Mouse (Mus musculus) lung, embryonic 16.5 days (tissue): Measurements from ENCODE around the gene Lrba. TPM values are rescaled to one million over a fixed set of nuclear protein-coding genes. Genes with fewer than 3 reads are reported as not detected.

Experiments used
- ATAC-seq: fragments of 200-750 bp; cut with Nextera tagmentation; 2 replicates; pipeline ENCODE4 v1.8.0; 2017; ENCODE audit warnings: low read depth, mild to moderate bottlenecking, moderate library complexity
- H3K27ac ChIP-seq: fragments of 300-500 bp; sonication (generic); 2 replicates; pipeline ENCODE4 v1.5.1; 2014; ENCODE audit warnings: mild to moderate bottlenecking, control low read depth, low read length
- H3K27me3 ChIP-seq: fragments of 300-500 bp; sonication (generic); 2 replicates; pipeline ENCODE4 v1.6.1; 2014; ENCODE audit warnings: low read depth, low read length, mixed read lengths; ENCODE audit not compliant: control insufficient read depth, insufficient read depth
- H3K36me3 ChIP-seq: fragments of 300-500 bp; sonication (generic); 2 replicates; pipeline ENCODE4 v1.6.1; 2014; ENCODE audit warnings: low read length; ENCODE audit not compliant: control insufficient read depth, insufficient read depth
- H3K4me1 ChIP-seq: fragments of 300-500 bp; sonication (generic); replicated peaks from 2 replicates; pipeline ENCODE4 v1.6.1; 2014; ENCODE audit warnings: low read length, mixed read lengths; ENCODE audit not compliant: control insufficient read depth, insufficient read depth
- H3K4me2 ChIP-seq: fragments of 300-500 bp; sonication (generic); 2 replicates; pipeline ENCODE4 v1.6.1; 2014; ENCODE audit warnings: low read depth, low read length, control low read depth
- H3K4me3 ChIP-seq: fragments of 300-500 bp; sonication (generic); 2 replicates; pipeline ENCODE4 v1.5.1; 2014; ENCODE audit warnings: mild to moderate bottlenecking, low read length, control low read depth
- H3K9ac ChIP-seq: fragments of 300-500 bp; sonication (generic); 2 replicates; pipeline ENCODE4 v1.6.1; 2014; ENCODE audit warnings: low read length, control low read depth
- H3K9me3 ChIP-seq: fragments of 300-500 bp; sonication (generic); 2 replicates; pipeline ENCODE4 v1.6.1; 2016; ENCODE audit warnings: low read length; ENCODE audit not compliant: control insufficient read depth
- WGBS: fragments of 180-500 bp; shearing (Covaris S2); extraction: QIAGEN DNeasy Blood & Tissue Kit; methylation state at CpG from one replicate; pipeline ENCODE4 v1.1.7; 2014; 5-methylcytosine and 5-hydroxymethylcytosine counted together
- polyA plus RNA-seq: library from polyadenylated mRNA; unstranded; fragments of >200 nt; fragmentation: Nextera tagmentation; extraction: Ambion mirVana; gene quantifications from 2 replicates; pipeline ENCODE4 v1.2.1, GENCODE M21; 2015

Gene Lrba
- polyA plus RNA-seq, 1 experiment from 2014 or later, result 3.4 TPM

- no peak overlapping the region for H3K4me2 ChIP-seq
- H3K27me3 ChIP-seq, result no peaks in the 10 kb centered on the region
- H3K4me1 ChIP-seq, result peaks cover 28% of the 10 kb centered on the region
- peak overlapping the region; percentile 40 for H3K27ac ChIP-seq
- H3K36me3 ChIP-seq, result no peaks in the 10 kb centered on the region
- 53% methylated on average over 4 of the region's 4 CpGs for WGBS
- H3K4me3 ChIP-seq, result no peak overlapping the region
- H3K9me3 ChIP-seq, result no peaks in the 10 kb centered on the region
- no peak overlapping the region for H3K9ac ChIP-seq
- no peak for ATAC-seq
Measured at GRCm38 (mm10) chr3:86793264-86793663, 568.8 kb downstream of the Lrba start.

- 30% methylated on average over 1 of the region's 1 CpGs for WGBS
- peak; percentile 84 for ATAC-seq
- peak overlapping the region; percentile 40 for H3K27ac ChIP-seq
- no peaks in the 10 kb centered on the region for H3K9me3 ChIP-seq
- H3K36me3 ChIP-seq, result no peaks in the 10 kb centered on the region
- H3K4me3 ChIP-seq, result no peak overlapping the region
- no peaks in the 10 kb centered on the region for H3K27me3 ChIP-seq
- no peak overlapping the region for H3K4me2 ChIP-seq
- no peak overlapping the region for H3K9ac ChIP-seq
- peaks cover 25% of the 10 kb centered on the region for H3K4me1 ChIP-seq
Measured at GRCm38 (mm10) chr3:86793720-86794191, 569.3 kb downstream of the Lrba start.

GRCm38 (mm10) chr3:86796716-86797115 is 572.2 kb downstream of the Lrba start:
- no peak overlapping the region for H3K27ac ChIP-seq
- 38% methylated on average over 6 of the region's 6 CpGs for WGBS
- no peaks in the 10 kb centered on the region for H3K27me3 ChIP-seq
- H3K4me1 ChIP-seq, result peaks cover 8% of the 10 kb centered on the region
- H3K4me3 ChIP-seq, result no peak overlapping the region
- no peak overlapping the region for H3K4me2 ChIP-seq
- H3K9ac ChIP-seq, result no peak overlapping the region
- no peak for ATAC-seq
- no peaks in the 10 kb centered on the region for H3K9me3 ChIP-seq
- no peaks in the 10 kb centered on the region for H3K36me3 ChIP-seq

DNA sequence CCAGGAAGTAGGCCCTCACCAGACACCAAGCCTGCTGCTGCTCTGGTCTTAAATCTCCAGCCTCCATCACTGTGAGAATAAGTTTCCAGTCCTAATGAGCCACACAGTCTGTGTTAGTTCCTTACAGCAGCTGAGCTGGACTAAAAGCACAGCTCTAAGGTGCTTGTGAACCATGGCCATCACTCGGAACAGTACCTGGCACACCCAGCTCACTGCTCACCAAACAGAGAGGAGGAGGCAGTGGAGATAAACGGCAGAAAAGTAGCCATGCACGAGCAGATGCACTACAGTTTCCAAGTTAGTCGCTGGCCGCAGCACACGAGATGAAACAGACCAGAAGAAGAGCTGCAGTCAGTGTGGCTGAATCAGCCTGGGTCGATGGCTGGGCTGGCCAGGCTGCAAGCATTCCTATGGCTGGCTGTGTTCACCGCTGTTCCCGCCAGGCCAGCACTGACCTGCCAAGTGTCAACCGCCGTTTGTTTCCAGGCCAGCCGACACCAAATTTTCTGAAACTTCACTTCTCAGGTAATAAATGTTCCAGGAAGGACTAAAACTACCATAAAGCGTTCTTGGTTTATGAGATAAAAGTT is 573.5 kb downstream of the Lrba start:
- Histone ChIP-seq H3K36me3 (no peaks in the 10 kb centered on the region), H3K4me1 (peaks cover 8% of the 10 kb centered on the region), H3K4me2 (no peak overlapping the region), H3K9ac (no peak overlapping the region), H3K9me3 (no peaks in the 10 kb centered on the region), H3K27ac (no peak overlapping the region), H3K27me3 (no peaks in the 10 kb centered on the region), H3K4me3 (no peak overlapping the region)
- no peak for ATAC-seq
- 72% methylated on average over 13 of the region's 13 CpGs for WGBS

GRCm38 (mm10) chr3:86799041-86799440 is 574.6 kb downstream of the Lrba start:
- no peak overlapping the region for H3K27ac ChIP-seq
- H3K4me2 ChIP-seq, result no peak overlapping the region
- no peak overlapping the region for H3K9ac ChIP-seq
- no peaks in the 10 kb centered on the region for H3K36me3 ChIP-seq
- no peak for ATAC-seq
- peaks cover under 1% of the 10 kb centered on the region; the same call in 1 of the 2 replicates for H3K4me1 ChIP-seq
- H3K9me3 ChIP-seq, result no peaks in the 10 kb centered on the region
- WGBS, result 80% methylated on average over 9 of the region's 9 CpGs
- H3K27me3 ChIP-seq, result no peaks in the 10 kb centered on the region
- H3K4me3 ChIP-seq, result no peak overlapping the region

DNA sequence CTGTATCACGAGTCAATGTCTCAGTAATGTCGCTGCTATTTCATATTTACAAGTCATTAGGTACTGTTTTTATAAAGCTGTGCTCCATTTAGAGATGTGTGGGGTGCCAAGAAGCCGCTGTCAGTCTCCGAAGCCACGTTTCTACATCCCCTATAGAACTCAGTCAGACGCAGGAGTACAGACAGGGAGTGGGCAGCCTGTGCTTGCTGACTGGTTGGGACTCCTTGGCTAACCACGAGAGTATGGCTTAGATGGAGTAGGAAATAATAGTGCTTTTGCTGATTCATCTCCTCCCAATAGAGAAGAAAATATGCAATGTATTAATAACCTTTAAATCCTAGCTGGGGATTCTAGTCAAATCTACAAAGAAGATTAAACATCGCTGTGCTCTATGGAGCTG is 576.4 kb downstream of the Lrba start:
- WGBS, result 72% methylated on average over 8 of the region's 8 CpGs
- H3K4me2 ChIP-seq, result no peak overlapping the region
- H3K27me3 ChIP-seq, result no peaks in the 10 kb centered on the region
- no peak overlapping the region for H3K27ac ChIP-seq
- H3K4me3 ChIP-seq, result no peak overlapping the region
- H3K4me1 ChIP-seq, result no peaks in the 10 kb centered on the region
- no peaks in the 10 kb centered on the region for H3K36me3 ChIP-seq
- no peaks in the 10 kb centered on the region for H3K9me3 ChIP-seq
- no peak overlapping the region for H3K9ac ChIP-seq
- ATAC-seq, result no peak

GRCm38 (mm10) chr3:86802825-86803224 is 578.3 kb downstream of the Lrba start:
- H3K36me3 ChIP-seq, result no peaks in the 10 kb centered on the region
- ATAC-seq, result no peak
- no peak overlapping the region for H3K4me3 ChIP-seq
- H3K4me2 ChIP-seq, result no peak overlapping the region
- H3K9ac ChIP-seq, result no peak overlapping the region
- no peaks in the 10 kb centered on the region for H3K9me3 ChIP-seq
- H3K27ac ChIP-seq, result no peak overlapping the region
- no peaks in the 10 kb centered on the region for H3K27me3 ChIP-seq
- WGBS, result 52% methylated on average over 8 of the region's 8 CpGs
- H3K4me1 ChIP-seq, result no peaks in the 10 kb centered on the region

DNA sequence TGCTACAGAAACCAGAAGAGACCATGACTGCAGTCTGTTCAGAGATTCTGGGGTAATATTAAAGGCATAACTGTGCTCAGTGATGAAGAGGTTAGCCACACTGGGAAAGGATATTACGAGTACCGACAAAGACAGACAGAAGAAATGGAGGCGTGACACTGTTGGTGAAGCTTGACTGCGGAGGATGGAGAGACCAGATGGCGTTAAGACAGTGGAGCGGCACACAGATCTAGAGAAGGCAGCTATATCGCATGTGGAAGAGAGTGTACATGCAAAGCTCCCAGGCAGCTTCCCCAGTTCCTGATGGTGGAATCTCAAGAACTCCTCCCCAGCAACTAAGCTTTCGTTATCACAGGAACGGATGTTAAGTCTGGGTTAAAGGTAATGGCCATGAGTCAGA is 579.8 kb downstream of the Lrba start:
- H3K9ac ChIP-seq, result no peak overlapping the region
- WGBS, result 81% methylated on average over 9 of the region's 9 CpGs
- no peak overlapping the region for H3K27ac ChIP-seq
- ATAC-seq, result no peak
- H3K27me3 ChIP-seq, result no peaks in the 10 kb centered on the region
- no peaks in the 10 kb centered on the region for H3K36me3 ChIP-seq
- H3K4me3 ChIP-seq, result no peak overlapping the region
- no peak overlapping the region for H3K4me2 ChIP-seq
- no peaks in the 10 kb centered on the region for H3K9me3 ChIP-seq
- no peaks in the 10 kb centered on the region for H3K4me1 ChIP-seq

- no peak overlapping the region for H3K9ac ChIP-seq
- H3K36me3 ChIP-seq, result no peaks in the 10 kb centered on the region
- H3K27me3 ChIP-seq, result no peaks in the 10 kb centered on the region
- no peak overlapping the region for H3K27ac ChIP-seq
- 88% methylated on average over 9 of the region's 9 CpGs for WGBS
- H3K4me3 ChIP-seq, result no peak overlapping the region
- no peak overlapping the region for H3K4me2 ChIP-seq
- H3K9me3 ChIP-seq, result no peaks in the 10 kb centered on the region
- H3K4me1 ChIP-seq, result no peaks in the 10 kb centered on the region
- no peak for ATAC-seq
Measured at GRCm38 (mm10) chr3:86806834-86807233, 582.4 kb downstream of the Lrba start.
